Mouse (Mus musculus) forelimb bud, embryonic 11.5 days (tissue): ENCODE data around the gene Hmgcll1.
A peak's percentile ranks its signal among the peaks of the same experiment; 100 is the strongest.
"Not testable (repeated sequence)": the region's sequence is repeated elsewhere in the genome, so short reads cannot be mapped to it uniquely, and the experiment has no call there.

Source experiments
- DNase-seq: peaks from one replicate; pipeline ENCODE4 v3.0.0-alpha.2; 2012; ENCODE audit warnings: low read depth, low spot score

Gene Hmgcll1

GRCm38 (mm10) chr9:76060935-76061334 lies 46.3 kb downstream of the Hmgcll1 start:
- peak; percentile 39 for DNase-seq

GRCm38 (mm10) chr9:76061492-76061891 lies 46.8 kb downstream of the Hmgcll1 start:
- no peak for DNase-seq

GRCm38 (mm10) chr9:76064164-76064563 lies 49.5 kb downstream of the Hmgcll1 start:
- DNase-seq, result no peak

GRCm38 (mm10) chr9:76091561-76091960 lies 76.9 kb downstream of the Hmgcll1 start:
- DNase-seq, result no peak

GRCm38 (mm10) chr9:76097221-76097620 lies 82.6 kb downstream of the Hmgcll1 start:
- no peak for DNase-seq

- DNase-seq, result no peak
Observed at GRCm38 (mm10) chr9:76099981-76100380, 85.3 kb downstream of the Hmgcll1 start.

GRCm38 (mm10) chr9:76104416-76104815 lies 89.8 kb downstream of the Hmgcll1 start:
- not testable (repeated sequence) for DNase-seq

- DNase-seq, result no peak
Observed at GRCm38 (mm10) chr9:76104846-76105245, 90.2 kb downstream of the Hmgcll1 start.

- DNase-seq, result peak; percentile 71
Observed at GRCm38 (mm10) chr9:76122888-76123287, 108.2 kb downstream of the Hmgcll1 start.

- DNase-seq, result no peak
Observed at GRCm38 (mm10) chr9:76124249-76124648, 109.6 kb downstream of the Hmgcll1 start.

- no peak for DNase-seq
Observed at GRCm38 (mm10) chr9:76129353-76129752, 114.7 kb downstream of the Hmgcll1 start.

GRCm38 (mm10) chr9:76134042-76134441 lies 119.4 kb downstream of the Hmgcll1 start:
- no peak for DNase-seq

GRCm38 (mm10) chr9:76138378-76139109 lies 123.9 kb downstream of the Hmgcll1 start:
- DNase-seq, result no peak

- no peak for DNase-seq
Observed at GRCm38 (mm10) chr9:76145593-76145992, 130.9 kb downstream of the Hmgcll1 start.

GRCm38 (mm10) chr9:76162446-76162845 lies 147.8 kb downstream of the Hmgcll1 start:
- DNase-seq, result no peak

GRCm38 (mm10) chr9:76168355-76168754 lies 153.7 kb downstream of the Hmgcll1 start:
- no peak for DNase-seq

- peak; percentile 12 for DNase-seq
Observed at GRCm38 (mm10) chr9:76172686-76173295, 158.1 kb downstream of the Hmgcll1 start.

GRCm38 (mm10) chr9:76179221-76179620 lies 164.6 kb downstream of the Hmgcll1 start:
- no peak for DNase-seq
